11 mouse cellular contexts compared by ENCODE assay signal in genomic region chr8:88844370-88844769, GRCm38 (mm10).
DNase-seq lines count a peak whose midpoint lies in the region; ATAC-seq lines count a peak whose summit lies in the region.
"Had no signal": no experiment of that assay in that cellular context is flagged by ENCODE, and none has a peak within 500 bp of the region (broad histone marks: within the 10 kb centered on the region; RNA-seq: fewer than 3 reads in every experiment).

No protein-coding gene starts in this region.

- no peak overlapping the region for H3K4me3 ChIP-seq in midbrain, embryonic 14.5 days (replicated peaks; ENCODE audit: low read depth, low read length)
- no peak overlapping the region for H3K4me3 ChIP-seq in midbrain, embryonic 16.5 days (ENCODE audit: low read depth, low read length)
- H3K4me3 ChIP-seq: myocyte had no signal

- no peaks in the 10 kb centered on the region for H3K9me3 ChIP-seq in midbrain, embryonic 14.5 days (ENCODE audit: control insufficient read depth, low read length)
- no peaks in the 10 kb centered on the region for H3K9me3 ChIP-seq in midbrain, embryonic 16.5 days (replicated peaks; ENCODE audit: control insufficient read depth, low read length, poor library complexity, severe bottlenecking)

- no peak overlapping the region for H3K9ac ChIP-seq in midbrain, embryonic 14.5 days (replicated peaks; ENCODE audit: low read length)
- H3K9ac ChIP-seq in midbrain, embryonic 16.5 days (ENCODE audit: low read depth, low read length), result no peak overlapping the region

- WGBS in midbrain, embryonic 14.5 days, result 40% methylated on average over 5 of the region's 5 CpGs
- 36% methylated on average over 5 of the region's 5 CpGs for WGBS in midbrain, embryonic 16.5 days

- peak; percentile 4 to 8 for DNase-seq in cerebellum, adult 18-20 months
- DNase-seq in cerebellum, adult 9-10 months, result no peak
- peak; percentile 71 for DNase-seq in midbrain, embryonic 14.5 days
- peak; percentile 27 to 51 for DNase-seq in layer of hippocampus, postnatal 36 days
- peak; percentile 26 for DNase-seq in telencephalon, adult 2 months (ENCODE audit: low read depth, low spot score)
- no peak for DNase-seq in urinary bladder, adult 18-20 months (ENCODE audit: low spot score in 2 of 2)
- no peak for DNase-seq in gastrocnemius, postnatal 14 days
- DNase-seq: lung, adult 2 months had no signal

- H3K27me3 ChIP-seq in midbrain, embryonic 14.5 days (ENCODE audit: control insufficient read depth, insufficient read depth, low read length), result no peaks in the 10 kb centered on the region
- no peaks in the 10 kb centered on the region for H3K27me3 ChIP-seq in midbrain, embryonic 16.5 days (ENCODE audit: control insufficient read depth, insufficient read depth, low read depth, low read length)

- no peak overlapping the region for H3K27ac ChIP-seq in midbrain, embryonic 14.5 days (replicated peaks; ENCODE audit: low read depth, low read length)
- H3K27ac ChIP-seq in midbrain, embryonic 16.5 days (ENCODE audit: low read length), result no peak overlapping the region

- ATAC-seq in midbrain, embryonic 14.5 days (ENCODE audit: low FRiP score, low TSS enrichment), result no peak
- no peak for ATAC-seq in midbrain, embryonic 16.5 days

- H3K4me2 ChIP-seq in midbrain, embryonic 14.5 days (ENCODE audit: low read length), result no peak overlapping the region
- no peak overlapping the region for H3K4me2 ChIP-seq in midbrain, embryonic 16.5 days (ENCODE audit: low read length)

- no peaks in the 10 kb centered on the region for H3K36me3 ChIP-seq in midbrain, embryonic 14.5 days (ENCODE audit: control insufficient read depth, insufficient read depth, low read length)
- H3K36me3 ChIP-seq in midbrain, embryonic 16.5 days (ENCODE audit: control insufficient read depth, insufficient read depth, low read length), result no peaks in the 10 kb centered on the region
- H3K36me3 ChIP-seq: G1E had no signal

- intact Hi-C loops in gastrocnemius, postnatal 14 days (cut with DNase I; ENCODE audit: low total_unique reads), result no loop called here

- H3K4me1 ChIP-seq in midbrain, embryonic 14.5 days (ENCODE audit: control insufficient read depth, insufficient read depth, low read length), result no peaks in the 10 kb centered on the region
- H3K4me1 ChIP-seq in midbrain, embryonic 16.5 days (ENCODE audit: control insufficient read depth, insufficient read depth, low read length), result peaks cover 10% of the 10 kb centered on the region; the same call in 1 of the 2 replicates

Comparison
In these comparisons a context has a peak if more than half of its experiments do, and no peak if none do; other contexts are left out.
1. DNase-seq: peak in cerebellum, adult 18-20 months (2 of 2), midbrain, embryonic 14.5 days (single experiment), layer of hippocampus, postnatal 36 days (2 of 2) and telencephalon, adult 2 months (single experiment); none in cerebellum, adult 9-10 months (single experiment), urinary bladder, adult 18-20 months (0 of 2) and gastrocnemius, postnatal 14 days (single experiment).